Mouse (Mus musculus) frontal cortex, postnatal 25 days (tissue): ENCODE measurements around the gene Kalrn.
"Not testable (repeated sequence)": the region's sequence is repeated elsewhere in the genome, so short reads cannot be mapped to it uniquely, and the experiment has no call there.

Experiments used
- DNase-seq, 2 experiments: peaks; one replicate each; pipeline ENCODE4 v3.0.0; 2022; ENCODE audit warnings: low spot score in 2 of 2

Gene Kalrn

GRCm38 (mm10) chr16:34314071-34314470 is 259.3 kb downstream of the Kalrn start:
- DNase-seq, result no peak

- DNase-seq, result no peak
Measured at GRCm38 (mm10) chr16:34311577-34311976, 261.8 kb downstream of the Kalrn start.

- DNase-seq, result no peak
Measured at GRCm38 (mm10) chr16:34310363-34310762, 263.0 kb downstream of the Kalrn start.

- no peak for DNase-seq
Measured at GRCm38 (mm10) chr16:34308324-34308723, 265.0 kb downstream of the Kalrn start.

GRCm38 (mm10) chr16:34307458-34307857 is 265.9 kb downstream of the Kalrn start:
- DNase-seq, result no peak

- no peak for DNase-seq
Measured at GRCm38 (mm10) chr16:34305586-34305985, 267.7 kb downstream of the Kalrn start.

- not testable (repeated sequence) for DNase-seq
Measured at GRCm38 (mm10) chr16:34303818-34304217, 269.5 kb downstream of the Kalrn start.

GRCm38 (mm10) chr16:34302503-34302902 is 270.8 kb downstream of the Kalrn start:
- DNase-seq, result no peak

- DNase-seq, result peak in 1 of 2 experiments; percentile 45
Measured at GRCm38 (mm10) chr16:34302063-34302462, 271.3 kb downstream of the Kalrn start.

GRCm38 (mm10) chr16:34299226-34299625 is 274.1 kb downstream of the Kalrn start:
- no peak for DNase-seq

- DNase-seq, result no peak
Measured at GRCm38 (mm10) chr16:34297911-34298682, 275.2 kb downstream of the Kalrn start.

GRCm38 (mm10) chr16:34294568-34294967 is 278.8 kb downstream of the Kalrn start:
- DNase-seq, result no peak

- no peak for DNase-seq
Measured at GRCm38 (mm10) chr16:34293675-34294074, 279.7 kb downstream of the Kalrn start.

GRCm38 (mm10) chr16:34289583-34289982 is 283.7 kb downstream of the Kalrn start:
- DNase-seq, result no peak

GRCm38 (mm10) chr16:34282026-34282425 is 291.3 kb downstream of the Kalrn start:
- no peak for DNase-seq

- DNase-seq, result no peak
Measured at GRCm38 (mm10) chr16:34279654-34280383, 293.5 kb downstream of the Kalrn start.

- no peak for DNase-seq
Measured at GRCm38 (mm10) chr16:34278249-34278790, 295.0 kb downstream of the Kalrn start.

GRCm38 (mm10) chr16:34274607-34275006 is 298.7 kb downstream of the Kalrn start:
- no peak for DNase-seq

- no peak for DNase-seq
Measured at GRCm38 (mm10) chr16:34271476-34271875, 301.9 kb downstream of the Kalrn start.

- DNase-seq, result no peak
Measured at GRCm38 (mm10) chr16:34270681-34271080, 302.7 kb downstream of the Kalrn start.

- DNase-seq, result no peak
Measured at GRCm38 (mm10) chr16:34269642-34270041, 303.7 kb downstream of the Kalrn start.

GRCm38 (mm10) chr16:34267751-34268150 is 305.6 kb downstream of the Kalrn start:
- DNase-seq, result no peak

GRCm38 (mm10) chr16:34264671-34265070 is 308.7 kb downstream of the Kalrn start:
- DNase-seq, result no peak
